Mouse (Mus musculus): ENCODE data around the gene Zcchc4. TPM values are rescaled to one million over a fixed set of nuclear protein-coding genes. Genes with fewer than 3 reads are reported as not detected.

Zcchc4 gene
- polyA plus RNA-seq, 1 experiment from 2014 or later: 10.2 TPM

Other genes starting within 250 kb of the Zcchc4 start
- 1.7 and 2.7 TPM in 2 replicates for gene Lgi2, start 208.9 kb upstream of the Zcchc4 start, polyA plus RNA-seq (2015; fragmentation: Nextera tagmentation; extraction: Ambion mirVana)
- gene Sepsecs, start 105.7 kb upstream of the Zcchc4 start, polyA plus RNA-seq (2015; fragmentation: Nextera tagmentation; extraction: Ambion mirVana): 5.1 and 6.6 TPM in 2 replicates
- gene Pi4k2b, start 33.8 kb upstream of the Zcchc4 start, polyA plus RNA-seq (2015; fragmentation: Nextera tagmentation; extraction: Ambion mirVana): 6.3 and 8.7 TPM in 2 replicates
- 57.6 and 68.4 TPM in 2 replicates for gene Anapc4, start 58.6 kb downstream of the Zcchc4 start, polyA plus RNA-seq (2015; fragmentation: Nextera tagmentation; extraction: Ambion mirVana)